Mouse (Mus musculus) kidney, embryonic 14.5 days (tissue): Measurements from ENCODE around the gene Nkain4. TPM values are rescaled to one million over a fixed set of nuclear protein-coding genes. Genes with fewer than 3 reads are reported as not detected.
A peak's percentile ranks its signal among the peaks of the same experiment; 100 is the strongest.

ENCODE experiments used
- ATAC-seq: fragments of 200-750 bp; cut with Nextera tagmentation; 2 replicates; pipeline ENCODE4 v1.8.0; 2017; ENCODE audit warnings: moderate number of reproducible peaks, mild to moderate bottlenecking, moderate TSS enrichment, moderate library complexity; ENCODE audit not compliant: low FRiP score, low TSS enrichment
- H3K27ac ChIP-seq: fragments of 300-500 bp; sonication (generic); 2 replicates; pipeline ENCODE4 v1.5.1; 2014; ENCODE audit warnings: low read depth, mild to moderate bottlenecking, low read length, moderate library complexity, mixed read lengths
- H3K27me3 ChIP-seq: fragments of 300-500 bp; sonication (generic); 2 replicates; pipeline ENCODE4 v1.6.1; 2014; ENCODE audit warnings: mild to moderate bottlenecking, low read length; ENCODE audit not compliant: control insufficient read depth, insufficient read depth
- H3K36me3 ChIP-seq: fragments of 300-500 bp; sonication (generic); 2 replicates; pipeline ENCODE4 v1.6.1; 2014; ENCODE audit warnings: low read length, mixed read lengths; ENCODE audit not compliant: control insufficient read depth, insufficient read depth
- H3K4me1 ChIP-seq: fragments of 300-500 bp; sonication (generic); 2 replicates; pipeline ENCODE4 v1.6.1; 2014; ENCODE audit warnings: low read length, mixed read lengths; ENCODE audit not compliant: control insufficient read depth, insufficient read depth
- H3K4me2 ChIP-seq: fragments of 300-500 bp; sonication (generic); replicated peaks from 2 replicates; pipeline ENCODE4 v1.6.1; 2014; ENCODE audit warnings: low read depth, mild to moderate bottlenecking, low read length
- H3K4me3 ChIP-seq: fragments of 300-500 bp; sonication (generic); 2 replicates; pipeline ENCODE4 v1.5.1; 2014; ENCODE audit warnings: mild to moderate bottlenecking, low read length
- H3K9ac ChIP-seq: fragments of 300-500 bp; sonication (generic); 2 replicates; pipeline ENCODE4 v1.6.1; 2014; ENCODE audit warnings: low read depth, mild to moderate bottlenecking, low read length, moderate library complexity
- H3K9me3 ChIP-seq: fragments of 300-500 bp; sonication (generic); 2 replicates; pipeline ENCODE4 v1.6.1; 2016; ENCODE audit warnings: low read length; ENCODE audit not compliant: control insufficient read depth
- WGBS: fragments of 180-500 bp; shearing (Covaris S2); extraction: QIAGEN DNeasy Blood & Tissue Kit; methylation state at CpG from one replicate; pipeline ENCODE4 v1.1.7; 2014; 5-methylcytosine and 5-hydroxymethylcytosine counted together
- polyA plus RNA-seq: library from polyadenylated mRNA; unstranded; fragments of >200 nt; fragmentation: Nextera tagmentation; extraction: Ambion mirVana; gene quantifications from 2 replicates; pipeline ENCODE4 v1.2.1, GENCODE M21; 2014

The Nkain4 gene
- polyA plus RNA-seq, 1 experiment from 2014 or later = 39.0 TPM

DNA sequence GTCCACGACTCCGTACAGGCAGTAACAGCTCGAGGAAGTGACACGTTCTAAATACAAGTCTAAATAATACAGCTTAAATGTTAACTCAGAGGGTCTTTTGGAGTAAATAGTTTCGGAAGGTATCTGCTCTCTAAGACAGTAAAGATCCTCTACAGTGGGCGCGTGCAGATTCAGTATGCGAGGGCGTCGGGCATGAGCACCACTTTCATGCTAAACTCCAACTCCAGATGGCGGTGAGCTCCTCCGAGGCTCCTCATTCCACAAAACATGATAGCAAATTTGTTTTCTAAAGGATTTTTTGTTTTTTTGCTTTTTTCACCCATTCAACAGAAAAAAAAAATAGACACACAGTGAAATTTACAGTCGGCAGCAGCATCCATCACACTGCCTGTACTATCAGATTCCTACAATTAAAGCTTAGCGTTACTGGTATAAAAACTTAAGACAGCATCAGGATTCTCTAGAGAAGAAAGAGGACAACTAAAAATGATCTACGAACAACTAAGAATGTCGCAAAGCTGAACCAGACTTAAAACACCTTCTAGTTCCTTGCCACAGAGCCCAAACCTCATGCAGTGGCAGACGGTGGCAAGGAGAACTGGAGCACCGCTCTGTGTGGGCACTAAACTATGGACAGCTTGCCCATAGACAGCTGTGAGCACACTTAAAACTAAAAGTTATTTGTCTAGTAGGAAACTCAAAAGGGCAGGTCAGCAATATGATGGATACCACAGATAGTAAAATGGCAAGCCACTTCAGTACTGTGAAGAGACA is 49.9 kb downstream of the Nkain4 start:
- no peaks in the 10 kb centered on the region for H3K9me3 ChIP-seq
- H3K27ac ChIP-seq = no peak overlapping the region
- H3K4me1 ChIP-seq = no peaks in the 10 kb centered on the region
- H3K4me3 ChIP-seq = no peak overlapping the region
- peaks cover 47% of the 10 kb centered on the region for H3K36me3 ChIP-seq
- 94% methylated on average over 18 of the region's 18 CpGs for WGBS
- no peak for ATAC-seq
- no peak overlapping the region for H3K9ac ChIP-seq
- H3K4me2 ChIP-seq = no peak overlapping the region
- no peaks in the 10 kb centered on the region for H3K27me3 ChIP-seq

DNA sequence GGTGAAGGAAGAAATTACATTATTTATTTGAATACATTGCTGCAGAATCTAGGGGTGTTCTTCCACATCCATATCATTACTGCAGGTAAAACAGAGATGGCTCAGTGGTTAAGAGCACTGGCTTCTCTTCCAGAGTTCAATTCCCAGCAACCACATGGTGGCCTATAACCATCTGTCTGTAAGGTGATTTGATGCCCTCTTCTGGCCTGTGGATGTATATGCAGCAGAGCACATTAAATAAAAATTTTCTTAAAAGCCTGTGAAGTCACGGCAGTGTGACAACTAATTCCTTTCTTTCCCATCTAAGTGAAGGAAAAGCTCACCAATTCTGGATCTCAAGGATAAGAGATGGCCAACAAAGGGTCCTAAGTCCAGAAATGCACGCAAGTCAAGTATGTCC is 52.4 kb downstream of the Nkain4 start:
- no peak overlapping the region for H3K9ac ChIP-seq
- H3K36me3 ChIP-seq = peaks cover 28% of the 10 kb centered on the region
- no peak for ATAC-seq
- H3K9me3 ChIP-seq = no peaks in the 10 kb centered on the region
- H3K27ac ChIP-seq = no peak overlapping the region
- H3K27me3 ChIP-seq = no peaks in the 10 kb centered on the region
- WGBS = 46% methylated on average over 2 of the region's 2 CpGs
- no peaks in the 10 kb centered on the region for H3K4me1 ChIP-seq
- H3K4me3 ChIP-seq = no peak overlapping the region
- no peak overlapping the region for H3K4me2 ChIP-seq

DNA sequence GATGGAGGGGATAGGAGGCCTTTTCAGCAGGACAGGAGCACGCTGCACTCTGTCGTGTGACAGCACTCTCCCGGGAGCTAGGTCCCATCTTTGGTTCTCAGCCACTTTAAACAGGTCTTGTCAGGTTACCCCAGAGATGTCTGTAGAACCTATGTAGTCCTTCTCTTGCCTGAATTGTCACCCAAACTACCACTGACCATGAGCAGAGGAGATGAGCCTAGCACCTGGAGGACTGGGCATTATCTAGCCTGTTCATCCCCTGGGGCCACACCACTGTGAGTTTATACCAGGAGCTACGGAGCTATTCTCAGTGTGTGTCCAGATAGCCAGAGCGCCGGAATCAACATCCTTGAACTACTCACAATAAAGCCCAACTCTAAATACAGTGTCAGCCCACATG is 56.6 kb downstream of the Nkain4 start:
- H3K4me3 ChIP-seq = no peak overlapping the region
- no peaks in the 10 kb centered on the region for H3K36me3 ChIP-seq
- peaks cover 34% of the 10 kb centered on the region for H3K27me3 ChIP-seq
- 84% methylated on average over 6 of the region's 6 CpGs for WGBS
- H3K4me2 ChIP-seq = no peak overlapping the region
- H3K9ac ChIP-seq = no peak overlapping the region
- no peak overlapping the region for H3K27ac ChIP-seq
- H3K4me1 ChIP-seq = peaks cover 12% of the 10 kb centered on the region
- H3K9me3 ChIP-seq = no peaks in the 10 kb centered on the region
- no peak for ATAC-seq

DNA sequence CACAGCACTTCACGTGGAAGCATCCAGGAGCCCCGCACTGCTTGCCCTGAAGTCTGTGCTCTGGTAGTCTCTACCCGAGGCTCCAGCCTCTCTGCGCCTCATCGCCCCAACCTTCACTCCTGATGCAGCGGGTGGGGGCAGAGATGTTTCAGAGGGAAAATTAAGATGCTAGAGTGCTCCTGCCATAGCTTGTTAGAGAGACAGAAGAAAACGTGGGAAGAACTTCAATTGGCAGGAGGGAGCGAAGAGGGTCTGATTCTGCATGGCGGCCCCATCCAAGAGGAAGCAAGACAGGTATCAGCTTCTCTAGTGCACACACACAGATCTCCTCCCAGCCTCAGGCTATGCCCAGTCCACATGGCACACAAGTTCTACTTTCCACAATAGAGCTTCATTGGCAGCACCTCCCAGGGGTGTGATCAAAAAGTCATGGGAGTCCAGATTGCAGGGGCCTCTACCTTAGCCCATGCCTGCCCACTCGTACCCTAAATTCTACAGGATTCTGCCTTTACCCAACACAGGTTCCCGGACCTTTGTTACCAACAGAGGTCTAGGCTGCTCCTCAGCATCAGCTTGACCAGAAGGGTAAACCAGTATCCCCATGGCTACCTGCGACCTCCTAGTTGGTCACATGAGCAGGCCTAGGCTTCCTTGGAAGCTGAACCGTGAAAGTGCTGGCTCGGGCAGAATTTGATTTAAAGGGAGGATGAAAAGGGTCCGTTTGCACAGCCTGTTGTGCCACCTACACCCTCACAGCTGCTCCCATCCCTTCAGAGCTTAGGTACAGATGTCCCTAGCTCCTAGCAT is 57.5 kb downstream of the Nkain4 start:
- WGBS = 65% methylated on average over 15 of the region's 15 CpGs
- H3K9me3 ChIP-seq = no peaks in the 10 kb centered on the region
- H3K4me3 ChIP-seq = no peak overlapping the region
- H3K36me3 ChIP-seq = no peaks in the 10 kb centered on the region
- H3K9ac ChIP-seq = no peak overlapping the region
- no peak overlapping the region for H3K27ac ChIP-seq
- H3K4me2 ChIP-seq = no peak overlapping the region
- ATAC-seq = no peak
- H3K4me1 ChIP-seq = peaks cover 14% of the 10 kb centered on the region
- peaks cover 42% of the 10 kb centered on the region for H3K27me3 ChIP-seq

DNA sequence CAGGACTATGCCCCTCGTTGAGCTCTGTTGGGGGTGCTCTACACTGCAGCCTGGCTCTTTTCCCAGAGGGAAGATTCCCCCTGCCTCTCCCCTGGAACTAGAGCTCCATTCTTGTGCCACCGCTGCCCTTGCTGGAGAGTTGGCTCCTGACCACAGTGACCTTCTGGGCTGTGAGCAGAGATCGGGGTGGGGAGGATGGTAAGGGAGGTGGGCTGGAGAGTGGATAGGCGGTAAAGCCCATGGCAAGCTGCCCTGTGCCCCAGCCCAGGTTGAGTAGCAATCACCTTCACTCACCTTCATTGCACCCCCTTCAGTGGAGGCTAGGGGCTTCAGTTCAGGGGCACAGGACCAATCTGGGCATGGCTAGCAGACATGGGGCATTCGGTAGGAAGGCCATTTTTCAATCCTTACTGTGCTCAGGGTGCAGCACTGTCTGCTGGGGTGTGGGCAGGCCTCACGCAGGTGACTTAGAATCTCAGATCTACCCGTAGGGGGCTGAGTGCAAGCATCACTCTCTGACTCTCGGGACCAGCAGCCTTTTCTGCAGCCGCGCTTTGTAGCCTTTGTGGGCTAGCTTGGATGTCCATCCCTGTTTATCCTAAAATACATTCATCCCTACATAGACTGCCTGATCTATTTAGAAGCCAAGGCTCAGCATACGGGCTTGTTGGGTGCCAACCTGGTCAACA is 58.5 kb downstream of the Nkain4 start:
- Histone ChIP-seq H3K27ac (no peak overlapping the region), H3K27me3 (peaks cover 53% of the 10 kb centered on the region), H3K4me2 (no peak overlapping the region), H3K36me3 (no peaks in the 10 kb centered on the region), H3K9me3 (no peaks in the 10 kb centered on the region), H3K4me3 (no peak overlapping the region), H3K4me1 (peaks cover 17% of the 10 kb centered on the region), H3K9ac (no peak overlapping the region)
- no peak for ATAC-seq
- 79% methylated on average over 11 of the region's 11 CpGs for WGBS

DNA sequence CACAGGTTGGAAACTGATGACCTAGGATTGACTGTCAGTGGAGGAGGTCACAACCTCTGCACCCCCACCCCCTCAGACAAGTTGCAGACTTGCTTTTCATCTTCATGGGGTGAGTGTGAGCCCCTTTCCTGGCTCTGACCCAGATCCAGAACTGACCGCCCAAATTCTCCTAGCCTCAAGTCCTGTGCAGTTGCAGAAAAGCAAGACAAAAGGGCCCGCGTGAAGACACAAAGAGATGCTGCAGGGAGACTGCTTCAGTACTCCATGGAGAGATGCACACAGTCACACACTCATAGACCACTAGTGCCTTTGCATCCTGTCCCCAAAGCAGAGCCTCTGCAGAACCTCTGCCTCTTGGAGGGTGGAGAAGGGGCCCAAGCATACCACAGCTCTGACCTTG is 59.2 kb downstream of the Nkain4 start:
- no peak overlapping the region for H3K27ac ChIP-seq
- no peak overlapping the region for H3K4me3 ChIP-seq
- peaks cover 59% of the 10 kb centered on the region for H3K27me3 ChIP-seq
- ATAC-seq = no peak
- H3K9me3 ChIP-seq = no peaks in the 10 kb centered on the region
- peaks cover 23% of the 10 kb centered on the region for H3K4me1 ChIP-seq
- WGBS = 86% methylated on average over 3 of the region's 3 CpGs
- no peak overlapping the region for H3K4me2 ChIP-seq
- no peaks in the 10 kb centered on the region for H3K36me3 ChIP-seq
- no peak overlapping the region for H3K9ac ChIP-seq

DNA sequence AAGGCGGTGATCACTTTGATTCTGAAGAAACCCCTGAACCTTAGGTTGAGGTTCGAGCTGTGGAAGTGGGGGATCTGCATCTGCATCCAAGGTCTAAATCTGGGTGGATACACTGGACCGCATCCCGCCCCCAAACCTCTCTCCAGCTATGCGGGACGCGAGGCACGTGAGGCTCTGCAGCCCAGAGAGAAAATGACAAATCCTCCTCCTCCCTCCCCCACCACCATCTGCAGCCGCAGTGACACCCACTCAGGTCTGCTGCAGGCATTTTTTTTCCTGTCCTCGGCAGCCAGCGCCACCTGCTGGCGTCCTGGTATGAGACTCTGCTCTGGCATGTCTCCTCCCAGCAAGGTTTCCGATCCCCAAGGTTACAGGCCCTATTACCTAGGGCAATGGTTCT is 59.8 kb downstream of the Nkain4 start:
- Histone ChIP-seq H3K4me2 (peak overlapping the region; percentile 75), H3K27me3 (peaks cover 65% of the 10 kb centered on the region), H3K27ac (no peak overlapping the region), H3K9me3 (no peaks in the 10 kb centered on the region), H3K9ac (no peak overlapping the region), H3K4me3 (peak overlapping the region; percentile 48; the same call in 1 of the 2 replicates), H3K4me1 (peaks cover 27% of the 10 kb centered on the region), H3K36me3 (no peaks in the 10 kb centered on the region)
- peak; percentile 43; the same call in 1 of the 2 replicates for ATAC-seq
- under 1% methylated on average over 13 of the region's 13 CpGs for WGBS

DNA sequence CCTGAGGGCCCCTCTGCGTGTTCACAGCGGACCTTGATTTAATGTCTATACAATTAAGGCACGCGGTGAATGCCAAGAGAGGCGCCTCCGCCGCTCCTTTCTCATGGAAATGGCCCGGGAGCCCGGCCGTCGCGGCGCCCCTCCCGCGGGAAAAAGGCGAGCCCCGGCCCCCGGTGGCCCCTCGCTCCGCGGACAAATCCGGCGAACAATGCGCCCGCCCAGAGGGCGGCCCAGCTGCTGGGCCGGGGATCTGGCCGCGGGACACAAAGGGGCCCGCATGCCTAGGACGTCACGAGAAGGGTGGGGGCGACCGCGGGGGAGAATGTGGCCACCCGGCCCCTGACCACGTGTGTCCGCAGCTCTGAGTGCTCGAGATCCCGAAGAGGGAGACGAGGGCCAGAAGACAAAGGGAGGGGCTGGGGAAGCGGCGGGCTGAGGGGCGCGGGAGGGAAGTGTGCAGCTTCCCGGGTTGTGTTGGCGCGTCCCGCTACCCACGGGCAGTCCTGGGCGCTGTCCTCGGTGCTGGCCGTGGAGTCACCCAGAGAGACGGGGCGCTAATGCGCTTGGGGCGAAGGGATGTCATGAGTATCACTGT is 60.4 kb downstream of the Nkain4 start:
- no peak overlapping the region for H3K9ac ChIP-seq
- no peaks in the 10 kb centered on the region for H3K36me3 ChIP-seq
- peak overlapping the region; percentile 48 for H3K4me3 ChIP-seq
- under 1% methylated on average over 54 of the region's 57 CpGs for WGBS
- H3K4me1 ChIP-seq = peaks cover 27% of the 10 kb centered on the region
- ATAC-seq = peak; percentile 26; the same call in 1 of the 2 replicates
- no peaks in the 10 kb centered on the region for H3K9me3 ChIP-seq
- H3K27me3 ChIP-seq = peaks cover 71% of the 10 kb centered on the region
- H3K4me2 ChIP-seq = peak overlapping the region; percentile 75
- no peak overlapping the region for H3K27ac ChIP-seq
